Mouse (Mus musculus) CH12.LX (cell line): ENCODE measurements around the gene Fbxo47.

ENCODE experiments used
- CTCF ChIP-seq, 2 experiments: IDR thresholded peaks in 1 of 2; conservative IDR thresholded peaks in 1 of 2; 2 replicates each; pipeline ENCODE4 v1.5.1; 2011 to 2012; ENCODE audit warnings: low read depth in 2 of 2, low read length in 2 of 2, improper control_type of control experiment in 1 of 2, inconsistent platforms in 1 of 2, mild to moderate bottlenecking in 1 of 2, moderate library complexity in 1 of 2
- HCFC1 ChIP-seq: IDR thresholded peaks from 2 replicates; pipeline ENCODE4 v1.6.1; 2012; ENCODE audit warnings: low read depth, mild to moderate bottlenecking, inconsistent platforms, low read length, improper control_type of control experiment
- MAX ChIP-seq: IDR thresholded peaks from 2 replicates; pipeline ENCODE4 v1.6.1; 2011; ENCODE audit warnings: low read length, improper control_type of control experiment
- MYC ChIP-seq: IDR thresholded peaks from 2 replicates; pipeline ENCODE4 v1.6.1; 2011; ENCODE audit warnings: low read depth, mild to moderate bottlenecking, improper control_type of control experiment, low read length

DNA sequence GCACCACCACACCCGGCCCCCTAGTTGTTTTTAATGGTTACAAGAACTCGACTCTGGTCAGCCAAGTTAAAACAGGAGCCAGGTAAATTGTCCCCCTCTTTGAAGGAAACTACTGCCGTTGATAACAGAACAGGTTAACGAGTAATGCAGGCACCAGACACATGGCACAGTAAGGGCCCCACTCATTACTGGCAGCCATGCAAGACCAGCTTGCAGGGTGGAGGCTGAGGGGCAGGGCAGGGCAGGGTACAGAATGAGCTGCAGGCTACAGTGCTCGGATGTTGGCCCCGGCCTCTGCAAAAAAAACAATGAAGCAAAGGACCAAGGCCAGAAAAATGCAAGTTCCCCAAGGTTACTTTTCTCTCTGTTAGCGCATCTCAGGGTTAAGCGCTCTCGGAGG lies 39.7 kb upstream of the Fbxo47 start:
- no peak for TF ChIP-seq CTCF (conservative IDR thresholded peaks at IDR 0.05 in 1 of 2, IDR thresholded peaks at IDR 0.05 in 1 of 2; ENCODE audit: low read depth in 2 of 2, low read length in 2 of 2)
- no peak for TF ChIP-seq MYC
- no peak for TF ChIP-seq MAX
- TF ChIP-seq HCFC1 = no peak
